In the genomic region with DNA sequence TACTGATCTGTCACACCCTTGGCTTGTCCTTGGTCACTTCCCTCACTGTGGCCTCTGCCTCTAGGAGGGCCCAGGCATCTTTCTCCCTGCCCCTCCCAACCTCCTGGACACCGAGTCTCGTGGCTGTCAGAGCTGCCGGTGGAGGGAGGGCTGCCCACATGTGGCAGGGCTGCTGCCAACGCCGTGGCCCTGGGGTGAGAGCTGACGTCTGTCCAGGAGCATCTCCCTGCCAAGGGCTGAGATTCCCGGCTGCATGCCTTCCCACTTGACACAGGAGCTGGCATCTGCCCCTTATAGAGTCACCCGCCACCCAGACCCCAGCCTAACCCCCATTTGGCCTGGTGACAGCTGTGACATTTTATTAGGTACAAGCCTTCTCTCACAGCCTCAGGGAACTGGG, we compare ENCODE assay signal across 12 mouse cellular contexts. TPM values are rescaled to one million over a fixed set of nuclear protein-coding genes. Genes with fewer than 3 reads are reported as not detected.
A peak's percentile ranks its signal among the peaks of the same experiment; 100 is the strongest.
DNase-seq lines count a peak whose midpoint lies in the region; ATAC-seq and TF ChIP-seq lines count a peak whose summit lies in the region.
"Had no signal": no experiment of that assay in that cellular context is flagged by ENCODE, and none has a peak within 500 bp of the region (broad histone marks: within the 10 kb centered on the region; RNA-seq: fewer than 3 reads in every experiment).

No protein-coding gene starts in this region.

- no peaks in the 10 kb centered on the region for H3K9me3 ChIP-seq in midbrain, postnatal 0 days (ENCODE audit: low read length)
- no peaks in the 10 kb centered on the region for H3K9me3 ChIP-seq in midbrain, embryonic 11.5 days (ENCODE audit: control insufficient read depth, low read length)
- no peaks in the 10 kb centered on the region for H3K9me3 ChIP-seq in forebrain, embryonic 11.5 days (ENCODE audit: control insufficient read depth, low read length)
- H3K9me3 ChIP-seq: midbrain, embryonic 13.5 days; stomach, embryonic 15.5 days had no signal

- no peak overlapping the region for H3K4me2 ChIP-seq in midbrain, postnatal 0 days (ENCODE audit: low read depth, low read length, poor library complexity, severe bottlenecking)
- no peak overlapping the region for H3K4me2 ChIP-seq in midbrain, embryonic 11.5 days
- H3K4me2 ChIP-seq in forebrain, embryonic 11.5 days (ENCODE audit: low read depth, low read length, severe bottlenecking), result no peak overlapping the region
- H3K4me2 ChIP-seq: midbrain, embryonic 13.5 days; stomach, embryonic 15.5 days had no signal

- no peaks in the 10 kb centered on the region; the same call in 1 of the 2 replicates for H3K4me1 ChIP-seq in midbrain, postnatal 0 days (ENCODE audit: insufficient read depth, low read length)
- peaks cover 3% of the 10 kb centered on the region; the same call in 1 of the 2 replicates for H3K4me1 ChIP-seq in midbrain, embryonic 11.5 days (ENCODE audit: control insufficient read depth, insufficient read depth, low read length)
- H3K4me1 ChIP-seq in forebrain, embryonic 11.5 days (replicated peaks; ENCODE audit: control insufficient read depth, insufficient read depth, low read length), result no peaks in the 10 kb centered on the region
- H3K4me1 ChIP-seq: stomach, embryonic 15.5 days had no signal

- H3K4me3 ChIP-seq in midbrain, postnatal 0 days (ENCODE audit: low read depth, low read length), result no peak overlapping the region
- H3K4me3 ChIP-seq in midbrain, embryonic 11.5 days (ENCODE audit: low read depth, low read length), result no peak overlapping the region
- no peak overlapping the region for H3K4me3 ChIP-seq in forebrain, embryonic 11.5 days (ENCODE audit: low read depth, low read length)
- H3K4me3 ChIP-seq: midbrain, embryonic 13.5 days; stomach, embryonic 15.5 days had no signal

- TF ChIP-seq CTCF in midbrain, postnatal 0 days (IDR thresholded peaks at IDR 0.05), result no peak

- no peaks in the 10 kb centered on the region for H3K27me3 ChIP-seq in midbrain, postnatal 0 days (ENCODE audit: insufficient read depth, low read length)
- no peaks in the 10 kb centered on the region for H3K27me3 ChIP-seq in midbrain, embryonic 11.5 days (ENCODE audit: control insufficient read depth, insufficient read depth, low read length)
- H3K27me3 ChIP-seq in forebrain, embryonic 11.5 days (ENCODE audit: control insufficient read depth, insufficient read depth, low read length), result no peaks in the 10 kb centered on the region
- H3K27me3 ChIP-seq: Patski; stomach, embryonic 15.5 days had no signal

- no peak overlapping the region for H3K27ac ChIP-seq in midbrain, postnatal 0 days (ENCODE audit: low read depth, low read length)
- H3K27ac ChIP-seq in midbrain, embryonic 11.5 days (ENCODE audit: low read depth, low read length), result no peak overlapping the region
- H3K27ac ChIP-seq in forebrain, embryonic 11.5 days (ENCODE audit: low read depth, low read length), result no peak overlapping the region
- H3K27ac ChIP-seq: liver, embryonic 14.5 days; midbrain, embryonic 13.5 days; stomach, embryonic 15.5 days had no signal

- ATAC-seq in midbrain, postnatal 0 days (ENCODE audit: low FRiP score), result no peak
- no peak for ATAC-seq in midbrain, embryonic 11.5 days (ENCODE audit: low FRiP score)
- ATAC-seq in inflammation-experienced regulatory T-cells, adult 6 months, result no peak
- ATAC-seq in forebrain, embryonic 11.5 days (replicated peaks; ENCODE audit: low FRiP score), result no peak
- ATAC-seq: midbrain, embryonic 13.5 days; Patski had no signal

- 67% methylated on average over 8 of the region's 8 CpGs for WGBS in midbrain, postnatal 0 days
- 81% methylated on average over 8 of the region's 8 CpGs for WGBS in midbrain, embryonic 11.5 days
- WGBS in forebrain, embryonic 11.5 days, result 71% methylated on average over 8 of the region's 8 CpGs

- H3K36me3 ChIP-seq in midbrain, postnatal 0 days (ENCODE audit: insufficient read depth, low read length), result no peaks in the 10 kb centered on the region
- H3K36me3 ChIP-seq in midbrain, embryonic 11.5 days (ENCODE audit: control insufficient read depth, insufficient read depth, low read length), result no peaks in the 10 kb centered on the region
- H3K36me3 ChIP-seq in forebrain, embryonic 11.5 days (ENCODE audit: control insufficient read depth, insufficient read depth, low read length), result no peaks in the 10 kb centered on the region
- H3K36me3 ChIP-seq: midbrain, embryonic 13.5 days; stomach, embryonic 15.5 days had no signal

- H3K9ac ChIP-seq in midbrain, postnatal 0 days (replicated peaks; ENCODE audit: low read length, poor library complexity, severe bottlenecking), result no peak overlapping the region
- H3K9ac ChIP-seq in midbrain, embryonic 11.5 days (ENCODE audit: low read length), result no peak overlapping the region
- no peak overlapping the region for H3K9ac ChIP-seq in forebrain, embryonic 11.5 days (ENCODE audit: low read length)
- H3K9ac ChIP-seq: liver, embryonic 14.5 days; midbrain, embryonic 13.5 days; stomach, embryonic 15.5 days had no signal

- DNase-seq in cerebellum, postnatal 10 days, result peak; percentile 63 to 77
- no peak for DNase-seq in cerebellum, adult 9-11 months
- DNase-seq in midbrain, postnatal 0 days (ENCODE audit: low spot score), result peak; percentile 14
- DNase-seq in midbrain, embryonic 11.5 days (ENCODE audit: low spot score, missing footprints), result no peak
- DNase-seq in heart, adult 11 months, result peak; percentile 99
- DNase-seq in heart, postnatal 25 days (ENCODE audit: low spot score), result peak; percentile 57
- DNase-seq in forebrain, embryonic 11.5 days (ENCODE audit: low spot score), result no peak

- intact Hi-C loops in heart, postnatal 25 days (cut with DNase I), result no loop called here

RNA-seq across cellular contexts. Expression of a gene that starts 34.6 kb away (rescaled TPM):
- total RNA-seq in midbrain, postnatal 0 days (2014; rRNA removed), result 26.0 and 29.2 TPM in 2 replicates
- 36.8 and 38.0 TPM in 2 replicates for polyA plus RNA-seq in midbrain, postnatal 0 days (2015; fragmentation: Nextera tagmentation; extraction: Ambion mirVana)
- 39.5 and 39.9 TPM in 2 replicates for polyA plus RNA-seq in midbrain, embryonic 11.5 days (2014; fragmentation: Nextera tagmentation; extraction: Ambion mirVana)
- 1 to 10 TPM; 2.4 to 2.5 TPM for total RNA-seq in heart, postnatal 25 days (2021)
- 10 to 100 TPM; 11.1 to 12.1 (median 11.5) TPM for polyA plus RNA-seq in inflammation-experienced regulatory T-cells, adult 6 months (2017; shearing (Covaris generic))
- polyA plus RNA-seq in forebrain, embryonic 11.5 days (2014; fragmentation: Nextera tagmentation; extraction: Ambion mirVana), result 44.0 and 47.0 TPM in 2 replicates

Comparison
In these comparisons a context has a peak if more than half of its experiments do, and no peak if none do; other contexts are left out.
1. DNase-seq: peak in cerebellum, postnatal 10 days (2 of 2), midbrain, postnatal 0 days (single experiment), heart, adult 11 months (single experiment) and heart, postnatal 25 days (single experiment); none in cerebellum, adult 9-11 months (single experiment), midbrain, embryonic 11.5 days (single experiment) and forebrain, embryonic 11.5 days (single experiment).